Mouse (Mus musculus) layer of hippocampus, adult 9-10 months (tissue): ENCODE results near the gene Ifnar1.
"Not testable (repeated sequence)": the region's sequence is repeated elsewhere in the genome, so short reads cannot be mapped to it uniquely, and the experiment has no call there.

ENCODE experiments used
- DNase-seq: peaks from one replicate; pipeline ENCODE4 v3.0.0; 2022; ENCODE audit warnings: low spot score

Gene Ifnar1

DNA sequence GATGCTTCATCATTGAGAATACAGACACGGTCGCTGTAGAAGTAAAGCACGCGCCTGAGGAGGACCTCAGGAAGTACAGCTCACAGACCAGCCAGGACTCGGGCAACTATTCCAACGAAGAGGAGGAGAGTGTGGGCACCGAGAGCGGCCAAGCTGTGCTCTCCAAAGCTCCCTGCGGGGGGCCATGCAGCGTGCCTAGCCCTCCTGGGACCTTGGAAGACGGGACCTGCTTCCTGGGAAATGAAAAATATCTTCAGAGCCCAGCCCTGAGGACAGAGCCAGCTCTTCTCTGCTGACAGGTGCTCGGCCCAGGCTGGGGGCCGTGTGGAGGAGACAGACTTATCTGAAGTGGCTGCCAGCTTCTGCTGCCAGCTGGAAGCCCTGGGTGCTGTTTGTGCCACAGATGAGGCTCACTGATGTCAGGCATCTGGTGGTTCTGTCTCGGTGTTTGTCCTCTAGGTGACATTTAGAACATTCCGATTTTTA is 20.1 kb downstream of the Ifnar1 start:
- DNase-seq = no peak

DNA sequence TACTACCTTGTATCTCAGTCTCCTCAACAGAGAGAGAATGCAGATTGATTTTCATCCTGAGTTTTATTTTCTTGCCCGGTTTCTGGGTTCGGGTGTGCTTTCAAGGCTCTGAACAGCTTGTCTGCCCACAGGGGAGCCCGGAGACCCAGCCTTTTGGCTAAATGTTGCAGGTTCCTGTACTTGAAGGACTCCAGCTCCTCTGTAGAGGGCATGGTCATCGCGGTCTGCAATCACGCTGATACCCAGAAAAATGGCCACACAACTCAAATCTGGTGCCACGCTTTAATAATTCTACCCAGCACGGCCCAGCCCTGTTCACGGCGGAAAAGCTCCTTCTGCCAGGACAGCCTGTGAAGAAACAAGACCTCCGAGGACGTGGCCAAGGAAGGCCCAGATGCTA is 21.4 kb downstream of the Ifnar1 start:
- no peak for DNase-seq

DNA sequence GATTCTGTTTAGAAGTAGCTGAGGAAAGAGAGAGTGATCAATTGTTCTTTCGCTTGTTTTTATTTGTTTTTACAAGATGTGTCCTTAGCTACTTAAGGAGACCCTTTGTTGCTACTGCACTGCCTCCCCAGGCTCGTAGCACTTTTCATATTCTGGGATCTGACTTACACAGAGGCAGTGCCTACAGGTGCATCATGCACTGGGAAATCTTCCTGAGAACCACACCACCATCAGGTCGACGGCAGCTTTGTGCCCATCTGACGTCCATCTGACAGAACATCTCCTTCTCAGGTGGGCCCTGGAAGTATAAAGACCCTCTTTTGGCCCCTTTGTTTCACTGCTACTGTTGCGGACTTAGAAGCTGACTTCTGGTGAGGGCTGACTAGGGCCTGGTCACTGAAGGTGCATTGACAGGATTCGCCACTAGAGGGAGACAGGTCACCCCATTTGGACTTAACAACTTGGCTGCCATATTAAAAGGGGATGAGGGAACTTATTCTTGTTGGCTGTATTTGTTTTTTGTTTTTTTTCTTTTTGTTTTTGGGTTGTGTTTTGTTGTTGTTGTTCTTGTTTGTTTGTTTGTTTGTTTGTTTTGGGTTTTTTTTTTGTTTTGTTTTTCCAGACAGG is 27.2 kb downstream of the Ifnar1 start:
- DNase-seq = peak; percentile 90

DNA sequence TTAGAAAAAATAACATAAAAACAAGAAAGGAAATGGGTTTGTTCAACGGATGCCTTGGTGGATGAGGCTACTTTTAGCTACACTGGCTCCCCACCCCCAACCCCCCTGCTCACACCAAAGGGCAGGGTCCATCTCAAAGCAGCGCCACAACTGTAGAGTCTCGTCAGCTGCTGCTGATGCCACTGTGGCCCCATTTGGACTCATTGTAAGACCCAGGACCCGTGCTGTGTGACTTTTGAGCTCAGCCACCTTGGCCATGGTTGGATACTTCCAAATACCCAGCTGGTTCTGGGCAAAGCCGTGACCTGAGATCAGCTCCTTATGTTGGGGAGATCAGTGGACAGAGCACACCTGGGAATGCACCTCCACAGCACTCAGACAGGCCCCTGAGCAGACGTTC is 28.1 kb downstream of the Ifnar1 start:
- no peak for DNase-seq

DNA sequence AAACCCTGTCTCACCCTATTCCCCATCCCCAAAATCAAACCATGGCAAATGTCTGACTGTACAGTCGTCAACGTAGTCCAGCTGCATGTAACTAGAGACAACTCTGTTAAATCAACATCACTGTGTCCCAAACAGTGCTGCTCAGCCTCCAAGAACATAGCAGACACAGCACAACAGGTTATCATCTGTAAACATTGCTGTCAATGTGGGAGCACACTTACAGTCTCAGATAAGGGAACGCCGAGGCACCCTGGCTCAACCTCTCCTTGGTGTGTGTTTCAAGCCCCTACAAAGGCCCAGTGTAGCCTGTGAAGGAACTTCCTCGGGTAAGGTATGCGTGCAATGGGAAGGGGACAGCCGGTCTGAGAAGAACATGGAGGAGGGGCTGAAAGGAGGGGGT is 32.0 kb downstream of the Ifnar1 start:
- DNase-seq = no peak

DNA sequence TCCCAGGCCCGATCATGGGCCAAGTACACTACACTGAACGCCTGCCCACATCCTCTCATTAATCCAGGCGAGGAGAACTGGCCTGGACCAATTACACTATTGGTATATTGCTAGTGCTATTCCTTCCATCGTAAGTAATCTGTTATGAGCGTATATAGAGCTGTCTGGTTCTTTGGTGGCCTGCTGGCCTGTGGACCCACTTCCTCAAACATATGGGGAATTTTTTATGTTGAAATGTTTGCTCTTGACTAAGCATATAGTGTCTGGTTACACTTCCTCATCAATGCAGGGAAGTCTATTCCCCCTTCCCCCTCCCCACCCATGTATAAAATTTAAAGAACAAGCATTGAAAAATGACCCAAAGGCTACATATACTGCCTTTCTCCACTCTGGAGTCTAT is 37.0 kb downstream of the Ifnar1 start:
- DNase-seq = no peak

DNA sequence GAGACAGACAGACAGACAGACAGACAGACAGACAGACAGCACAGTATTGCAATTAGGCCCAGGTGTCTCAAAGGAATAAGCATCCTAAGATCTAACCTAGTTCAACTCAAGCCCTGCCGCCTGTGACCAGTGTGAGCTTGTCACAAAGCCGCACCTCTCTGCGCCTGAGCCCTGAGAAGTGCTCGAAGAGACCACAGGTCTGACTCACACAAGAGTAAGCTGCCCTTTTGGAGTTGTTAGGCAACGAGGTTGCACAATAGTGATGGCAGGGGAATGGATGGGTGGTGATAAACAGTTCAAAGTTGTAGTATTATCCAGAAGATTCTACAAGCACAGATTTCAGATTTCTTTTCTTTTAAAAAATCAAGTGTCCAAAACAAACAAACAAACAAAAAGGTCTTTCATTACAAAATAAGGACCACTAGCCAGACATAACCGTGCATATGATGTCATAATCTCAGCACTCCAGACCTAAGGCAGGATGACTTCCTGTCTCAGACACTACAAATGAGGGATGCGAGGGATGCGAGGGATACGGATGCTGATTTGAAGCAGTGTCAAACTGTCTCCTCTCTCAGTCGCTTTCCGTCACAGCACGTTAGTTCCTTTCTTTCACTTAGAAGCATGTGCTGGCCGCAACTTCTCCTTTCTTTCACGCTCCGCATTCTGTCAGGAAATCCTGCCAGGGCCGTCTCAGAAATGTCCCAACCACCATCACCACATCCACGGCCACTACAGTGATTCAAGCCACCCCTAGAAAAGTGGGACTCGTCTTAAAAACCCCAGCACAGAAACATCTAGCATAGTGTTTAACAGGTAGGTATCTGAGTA is 37.7 kb downstream of the Ifnar1 start:
- no peak for DNase-seq

DNA sequence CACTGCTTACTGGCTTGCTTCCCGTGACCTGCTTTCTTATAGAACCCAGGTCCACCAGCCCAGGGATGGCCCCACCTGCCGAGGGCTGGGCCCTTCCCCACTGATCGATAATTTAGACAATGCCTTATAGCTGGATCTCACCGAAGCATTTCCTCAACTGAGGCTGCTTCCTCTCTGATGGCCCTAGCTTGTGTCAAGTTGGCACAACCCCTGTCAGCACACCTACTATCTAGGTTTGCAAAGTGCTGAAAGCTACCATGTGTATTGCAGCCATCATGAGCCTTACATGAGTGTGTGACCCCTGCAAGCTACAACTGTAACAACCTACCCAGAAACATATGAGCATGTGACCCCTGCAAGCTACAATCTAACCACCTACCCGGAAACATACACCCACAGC is 39.2 kb downstream of the Ifnar1 start:
- no peak for DNase-seq

DNA sequence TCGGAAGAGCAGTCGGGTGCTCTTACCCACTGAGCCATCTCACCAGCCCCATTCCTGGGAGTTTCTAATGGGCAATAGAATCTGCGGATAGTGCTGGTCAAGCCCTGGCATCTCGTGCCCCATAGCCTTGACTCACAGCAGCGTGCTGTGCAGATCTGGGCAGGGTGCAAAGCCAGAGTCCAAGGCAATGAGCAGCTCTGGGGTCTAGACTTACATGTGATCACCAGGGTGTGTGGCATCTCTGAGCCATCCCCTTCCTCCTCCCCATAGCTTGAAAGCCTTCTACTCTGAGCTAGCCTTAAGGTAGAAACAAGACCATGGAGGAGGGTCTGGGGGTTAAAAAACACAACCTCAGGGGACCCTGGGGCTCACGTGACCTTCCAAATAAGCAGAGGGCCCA is 41.2 kb downstream of the Ifnar1 start:
- DNase-seq = no peak

DNA sequence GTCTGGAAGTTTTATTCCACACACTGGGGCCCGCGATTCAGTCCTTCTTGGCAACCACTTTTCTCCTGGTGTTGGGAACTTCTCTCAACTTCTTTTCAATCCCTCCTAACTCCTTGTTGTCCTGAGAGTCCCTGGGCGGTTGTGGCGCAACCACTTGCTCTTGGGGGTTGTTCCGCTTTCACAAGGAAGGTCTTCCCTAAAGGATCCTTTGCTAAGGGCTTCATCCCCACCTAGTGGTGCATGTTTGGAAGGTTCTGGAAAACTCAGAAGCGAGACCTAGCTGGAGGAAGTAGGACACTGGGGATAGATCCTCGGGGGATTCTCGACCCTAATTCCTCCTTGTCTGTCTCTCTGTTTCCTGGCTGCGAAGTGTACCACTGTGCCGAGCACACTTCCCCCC is 42.0 kb downstream of the Ifnar1 start:
- DNase-seq = no peak

DNA sequence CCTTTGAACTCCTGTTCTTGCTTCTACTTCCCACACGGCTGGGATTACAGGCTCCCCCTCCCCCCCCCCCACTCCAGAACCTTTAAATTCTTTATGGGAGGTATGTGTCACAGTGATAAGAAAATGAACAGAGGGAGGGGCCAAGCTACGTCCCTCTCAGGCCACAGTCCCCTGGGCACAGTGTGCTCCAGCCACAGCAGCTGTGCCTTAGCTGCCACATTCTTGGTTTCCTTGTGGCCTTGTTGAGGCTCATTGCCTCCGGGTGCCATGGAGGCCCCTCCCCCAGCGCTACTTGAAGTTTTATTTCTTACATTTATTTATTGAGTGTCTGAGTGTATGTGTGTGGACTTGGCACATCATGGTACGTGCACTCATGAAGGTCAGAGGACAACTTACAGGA is 42.5 kb downstream of the Ifnar1 start:
- DNase-seq = no peak

DNA sequence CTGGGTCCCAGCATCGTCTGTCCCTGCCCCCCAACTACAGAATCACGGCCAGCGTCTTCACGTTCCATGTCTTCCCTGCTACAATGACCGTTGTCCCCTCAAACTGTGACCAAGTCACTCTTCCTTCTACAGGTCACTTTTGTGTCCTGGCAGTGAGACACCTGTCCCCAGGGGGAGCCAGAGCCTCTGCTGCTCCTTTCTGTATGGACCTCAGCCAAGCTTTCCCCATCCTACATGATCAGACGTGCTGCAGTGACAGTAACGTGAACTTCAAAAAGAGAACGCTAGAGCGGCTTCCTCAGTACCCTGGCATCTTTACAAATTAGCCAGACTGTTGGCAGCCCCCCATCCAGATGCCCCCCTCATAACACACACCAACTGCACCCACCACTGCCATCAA is 43.5 kb downstream of the Ifnar1 start:
- DNase-seq = no peak

DNA sequence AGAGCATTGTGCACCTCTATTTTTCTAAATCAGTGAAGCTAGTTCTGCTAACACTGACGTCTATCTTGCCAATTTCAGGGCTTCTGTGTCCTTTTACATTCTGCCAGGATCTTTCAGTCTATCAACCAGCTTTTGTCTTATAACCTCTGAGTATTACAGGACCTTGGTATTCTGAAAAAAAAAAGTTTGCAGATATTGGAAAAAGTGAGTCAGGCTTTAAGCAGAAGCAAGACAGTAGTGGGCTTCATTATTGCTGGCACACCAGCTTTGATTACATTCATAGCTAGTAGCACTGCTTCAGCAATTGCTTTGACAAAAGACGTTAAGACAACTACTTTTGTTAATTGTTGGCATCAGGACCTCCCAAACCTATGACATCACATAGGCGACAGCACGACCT is 45.8 kb downstream of the Ifnar1 start:
- DNase-seq = not testable (repeated sequence)

DNA sequence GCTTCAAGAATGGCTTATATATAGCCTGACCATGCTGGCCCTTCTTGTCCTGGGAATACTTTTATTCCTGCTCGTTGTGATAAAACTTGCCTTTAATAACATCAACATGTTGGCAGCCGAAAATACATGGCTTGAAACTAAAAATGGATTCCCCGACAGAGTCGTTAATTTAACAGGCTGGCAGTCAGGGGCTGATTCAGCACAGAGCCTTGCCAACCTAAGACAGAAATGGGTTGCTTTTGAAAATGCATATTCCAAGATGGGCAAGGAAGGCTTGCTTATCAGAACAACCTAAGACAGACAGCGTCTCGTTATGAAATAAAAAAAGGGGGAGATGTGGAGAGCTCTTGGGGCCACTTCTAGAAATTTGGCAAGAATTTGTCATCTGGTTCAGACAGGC is 46.8 kb downstream of the Ifnar1 start:
- DNase-seq = no peak

DNA sequence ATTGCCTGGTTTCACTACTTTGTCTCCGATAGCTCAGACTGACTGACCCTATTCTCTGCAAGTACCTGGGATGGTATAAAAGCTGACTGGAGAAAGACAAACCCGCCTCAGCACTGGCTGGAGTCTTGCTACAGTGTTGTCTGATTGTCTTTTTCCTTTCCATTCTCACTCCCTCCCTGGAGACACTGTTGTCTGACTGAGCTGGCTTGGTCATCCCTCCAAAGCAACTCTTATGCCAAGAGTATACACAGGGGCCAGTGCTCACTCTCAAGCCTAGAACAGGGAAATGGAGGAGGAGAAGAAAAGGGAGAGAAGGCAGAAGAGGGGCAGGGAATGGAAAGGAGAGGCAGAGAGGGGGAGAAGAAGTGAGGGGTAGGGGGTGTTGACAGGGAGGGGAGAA is 47.4 kb downstream of the Ifnar1 start:
- no peak for DNase-seq

DNA sequence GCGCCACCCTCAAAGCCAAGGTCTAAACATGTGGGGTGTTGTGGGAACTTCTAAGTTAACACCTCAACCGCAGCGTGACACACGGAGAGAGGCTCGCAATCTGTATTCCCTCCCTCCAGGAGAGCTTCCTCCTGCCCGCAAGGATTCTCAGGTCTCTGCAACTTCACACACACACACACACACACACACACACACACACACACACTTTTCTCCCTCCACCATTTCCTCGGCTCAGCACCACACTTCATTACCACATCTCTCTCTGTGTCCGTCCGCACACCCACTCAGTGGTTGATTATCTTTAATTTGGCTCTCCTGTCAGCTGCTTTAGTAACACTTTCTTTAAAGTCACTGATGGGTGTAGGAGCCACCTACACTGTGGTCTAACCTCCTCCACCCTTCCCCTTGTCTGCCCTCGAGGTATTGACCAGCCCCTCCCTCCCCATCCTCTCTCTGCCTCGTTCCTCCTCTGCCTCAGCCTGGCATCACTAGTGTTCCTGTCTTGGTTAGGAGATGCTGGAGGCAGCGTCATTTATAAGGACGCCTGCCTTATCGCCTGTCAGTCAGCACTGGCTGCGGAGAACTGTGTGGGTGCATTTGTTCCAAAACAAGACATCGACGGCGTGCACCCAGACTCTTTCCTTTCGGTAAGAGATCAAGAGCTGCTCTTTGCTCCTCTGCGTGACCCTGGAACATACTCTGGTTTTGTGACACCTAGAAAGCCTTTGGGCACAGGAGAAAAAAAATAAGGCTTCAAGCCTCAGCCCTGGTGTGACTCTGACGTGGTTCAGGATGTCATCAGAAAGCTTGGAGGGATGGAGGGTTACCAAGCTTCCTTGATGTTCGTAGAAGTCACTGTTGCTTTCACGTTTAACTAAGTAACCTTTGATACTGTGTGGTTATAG is 48.3 kb downstream of the Ifnar1 start:
- no peak for DNase-seq

DNA sequence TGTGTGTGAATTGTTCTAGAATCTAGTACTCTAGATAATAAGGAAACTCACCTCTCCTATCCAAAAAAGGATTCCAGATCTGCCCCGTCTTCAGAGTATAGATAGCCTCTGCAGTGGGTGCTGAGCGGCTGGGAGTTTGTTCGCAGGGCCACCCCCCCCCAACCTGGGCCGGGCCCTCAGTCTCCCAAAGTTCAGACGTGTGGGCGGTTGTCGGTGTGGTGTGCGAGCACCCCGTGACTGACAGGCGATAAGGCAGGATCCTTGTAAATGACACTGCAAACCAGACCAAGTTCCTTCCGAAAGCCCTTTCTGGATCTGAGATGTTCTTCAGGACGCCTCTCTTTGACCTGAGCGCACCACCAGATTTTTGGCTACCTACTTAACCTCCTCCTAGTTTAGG is 49.4 kb downstream of the Ifnar1 start:
- no peak for DNase-seq

DNA sequence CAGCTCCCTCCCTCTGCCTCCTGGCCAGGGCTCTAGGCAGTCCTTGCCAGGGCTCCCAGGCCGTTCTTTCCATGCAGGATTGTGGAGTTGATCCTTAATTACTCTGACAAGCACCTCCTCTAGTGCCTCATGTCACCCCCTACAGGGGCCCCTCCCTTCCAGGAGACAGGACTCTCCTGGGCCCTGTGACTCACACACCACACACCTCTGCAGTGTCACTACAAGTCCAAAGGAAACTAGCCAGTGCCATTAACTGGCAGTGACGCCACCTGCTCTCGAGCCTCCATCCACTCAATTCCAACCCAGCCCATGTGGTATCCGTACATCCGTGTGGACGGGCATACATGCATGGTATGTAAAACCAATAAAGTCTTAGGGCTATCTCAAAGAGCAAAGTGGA is 49.9 kb downstream of the Ifnar1 start:
- no peak for DNase-seq

DNA sequence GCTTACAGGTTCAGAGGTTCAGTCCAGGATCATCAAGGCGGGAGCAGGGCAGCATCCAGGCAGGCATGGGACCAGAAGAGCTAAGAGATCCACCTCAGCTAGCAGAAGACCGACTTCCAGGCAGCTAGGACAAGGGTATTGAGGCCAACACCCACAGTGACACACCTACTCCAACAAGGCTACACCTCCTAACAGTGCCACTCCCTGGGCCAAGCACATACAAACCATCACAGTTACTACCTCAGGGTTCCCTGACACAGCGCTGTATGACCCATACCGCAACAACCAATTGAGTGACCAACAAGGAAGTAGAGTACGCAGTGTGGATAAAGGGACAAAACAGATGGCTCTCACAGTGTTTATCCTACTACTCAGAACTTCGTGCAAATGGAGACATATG is 51.3 kb downstream of the Ifnar1 start:
- DNase-seq = no peak

DNA sequence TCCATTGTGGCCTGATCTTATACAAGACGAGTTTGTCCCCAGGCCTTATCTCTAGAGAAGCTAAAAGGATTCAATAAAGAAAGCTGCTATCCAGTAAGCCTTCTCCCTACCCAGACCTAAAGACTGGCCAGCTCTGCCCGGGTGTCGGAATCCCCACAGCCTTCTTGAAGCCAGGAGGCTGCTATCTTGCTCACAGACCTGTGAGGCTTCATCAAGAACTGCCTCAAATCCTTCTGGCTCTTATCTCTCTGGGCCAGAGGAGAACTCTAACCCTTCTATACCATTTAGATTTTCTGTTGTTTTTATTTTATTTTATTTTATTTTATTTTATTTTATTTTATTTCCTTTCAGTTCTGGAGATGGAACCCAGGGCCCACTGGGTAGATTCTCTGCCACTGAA is 52.0 kb downstream of the Ifnar1 start:
- no peak for DNase-seq

DNA sequence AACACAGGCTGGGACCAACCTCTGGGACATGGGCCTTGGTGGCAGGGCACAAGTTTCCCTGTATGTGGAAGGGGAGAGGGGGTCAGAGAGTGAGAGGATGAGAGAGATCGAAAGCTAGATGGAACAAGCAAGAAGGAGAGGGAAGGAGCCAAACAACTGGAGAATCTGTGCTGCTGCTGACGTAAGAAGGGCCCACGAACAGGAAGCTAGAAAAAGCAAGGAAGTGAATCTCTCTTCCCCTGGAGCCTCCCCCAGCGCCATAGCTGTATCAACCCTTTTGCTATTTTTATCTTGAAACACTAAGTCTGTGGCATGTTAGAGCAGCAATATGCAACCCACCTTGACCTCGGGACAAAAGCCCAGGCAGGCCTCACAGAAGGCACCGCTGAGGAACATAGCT is 53.0 kb downstream of the Ifnar1 start:
- no peak for DNase-seq

DNA sequence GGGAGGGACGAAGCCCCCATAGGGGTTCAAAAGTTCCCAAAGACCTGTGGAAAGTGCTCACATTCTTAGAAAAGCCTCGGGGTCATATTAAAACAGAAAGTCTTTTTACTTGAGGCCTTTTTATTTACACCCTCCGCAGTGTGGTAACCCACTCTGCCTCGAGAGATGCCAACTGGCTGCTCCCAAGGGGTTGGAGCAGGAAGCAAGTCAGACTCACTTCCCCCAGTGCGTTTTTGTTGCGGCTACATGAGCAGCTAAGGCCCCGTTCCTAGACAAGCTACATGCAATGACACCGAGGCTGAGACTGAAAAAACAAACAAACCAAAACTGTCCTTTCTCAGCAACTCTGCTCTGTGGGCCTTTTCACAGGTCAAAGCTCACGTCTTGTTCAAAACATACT is 53.5 kb downstream of the Ifnar1 start:
- no peak for DNase-seq

DNA sequence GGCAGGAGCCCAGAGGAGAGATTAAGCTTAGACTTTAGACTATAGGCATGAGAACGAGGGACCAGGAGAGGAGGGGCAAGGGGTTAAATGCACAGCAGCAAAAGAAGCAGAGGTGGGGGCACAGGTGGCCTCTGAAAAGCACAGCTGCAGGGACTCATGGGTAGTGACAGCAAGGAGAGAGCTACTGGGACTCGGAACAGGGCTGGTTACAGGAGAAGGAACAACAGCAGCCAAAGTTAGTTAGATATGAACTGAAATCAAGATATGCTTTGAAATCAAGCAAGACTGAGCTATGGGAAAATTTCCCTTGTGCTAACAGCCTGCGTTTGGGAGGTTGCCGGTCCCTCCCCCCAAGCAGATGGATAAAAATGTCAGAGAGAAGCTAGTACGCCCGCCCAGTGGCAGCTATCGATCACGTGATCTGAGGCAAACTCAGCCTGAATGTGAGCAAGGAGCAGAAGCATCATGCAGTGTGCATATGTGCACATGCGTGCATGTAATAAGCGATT is 56.6 kb downstream of the Ifnar1 start:
- DNase-seq = no peak
